Mouse (Mus musculus): ENCODE data around the gene Syde2. TPM values are rescaled to one million over a fixed set of nuclear protein-coding genes. Genes with fewer than 3 reads are reported as not detected.
A peak's percentile ranks its signal among the peaks of the same experiment; 100 is the strongest.

Syde2 gene
- polyA plus RNA-seq, 1 experiment: 3.8 TPM

- Histone ChIP-seq H3K27ac (ENCODE audit: insufficient read depth, low read depth, low read length) (no peak overlapping the region), H3K4me3 (ENCODE audit: low read depth, low read length) (no peak overlapping the region), H3K4me1 (ENCODE audit: control insufficient read depth, insufficient read depth, insufficient read length, low read length) (peaks cover 14% of the 10 kb centered on the region), H3K36me3 (ENCODE audit: control insufficient read depth, insufficient read depth, low read length) (no peaks in the 10 kb centered on the region), H3K27me3 (ENCODE audit: control insufficient read depth, insufficient read depth, low read length) (no peaks in the 10 kb centered on the region)
- WGBS: 89% methylated on average over 5 of the region's 5 CpGs
- no peak for TF ChIP-seq POLR2A (IDR thresholded peaks at IDR 0.05; ENCODE audit: low read depth, low read length)
- TF ChIP-seq CTCF (IDR thresholded peaks at IDR 0.05; ENCODE audit: extremely low read depth, insufficient read length, insufficient replicate concordance, low read depth, low read length): no peak
These were observed 20.9 kb upstream of the Syde2 start for GRCm38 (mm10) chr3:145966806-145967205.

DNA sequence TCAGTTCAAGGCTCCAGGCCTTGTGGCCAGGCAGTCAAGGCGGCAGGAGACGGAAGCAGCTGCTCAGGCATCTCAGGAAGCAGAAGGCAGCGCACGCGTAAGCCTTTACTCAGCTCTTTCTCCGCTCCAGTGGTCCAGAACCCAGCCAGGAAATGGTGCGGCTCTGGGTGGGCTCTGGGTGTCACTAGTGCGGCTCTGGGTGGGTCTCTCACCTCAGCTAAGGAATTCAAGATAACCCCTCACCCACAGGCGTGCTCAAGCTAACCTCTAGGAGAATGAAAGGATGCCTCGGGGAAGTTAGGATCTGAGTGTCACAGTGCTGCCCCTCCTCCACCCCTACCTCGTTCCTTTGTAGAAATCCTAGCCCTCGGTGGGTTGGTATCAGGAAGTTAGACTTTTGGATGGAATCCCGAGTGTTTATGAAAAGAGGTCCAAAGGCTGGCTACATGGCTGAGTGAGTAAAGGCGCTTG lies 18.6 kb upstream of the Syde2 start:
- Histone ChIP-seq H3K27ac (ENCODE audit: insufficient read depth, low read depth, low read length) (no peak overlapping the region), H3K36me3 (ENCODE audit: control insufficient read depth, insufficient read depth, low read length) (no peaks in the 10 kb centered on the region), H3K4me1 (ENCODE audit: control insufficient read depth, insufficient read depth, insufficient read length, low read length) (peaks cover 8% of the 10 kb centered on the region; the same call in 1 of the 2 replicates), H3K4me3 (ENCODE audit: low read depth, low read length) (no peak overlapping the region), H3K27me3 (ENCODE audit: control insufficient read depth, insufficient read depth, low read length) (no peaks in the 10 kb centered on the region)
- 53% methylated on average over 14 of the region's 14 CpGs for WGBS
- no peak for TF ChIP-seq CTCF (IDR thresholded peaks at IDR 0.05; ENCODE audit: extremely low read depth, insufficient read length, insufficient replicate concordance, low read depth, low read length)
- no peak for TF ChIP-seq POLR2A (IDR thresholded peaks at IDR 0.05; ENCODE audit: low read depth, low read length)

DNA sequence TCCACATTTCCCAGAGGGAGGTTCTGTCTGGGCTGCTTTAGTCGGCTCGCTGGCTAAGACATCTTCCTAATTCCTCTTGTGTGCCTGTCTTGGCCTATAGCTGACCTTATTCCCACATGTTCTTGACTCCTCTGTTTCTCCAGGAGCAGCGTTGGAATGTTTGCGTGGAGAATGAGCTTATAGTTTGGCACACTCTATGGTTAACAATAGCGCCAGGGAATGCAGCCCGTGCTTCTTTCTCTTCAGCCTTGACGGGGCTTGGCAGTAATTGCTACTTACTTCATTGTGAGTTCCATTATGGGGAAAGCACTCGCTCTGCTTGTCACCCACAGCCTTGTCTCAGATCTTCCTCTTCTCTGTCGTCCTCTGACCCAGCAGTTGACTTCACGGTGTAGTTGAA lies 16.2 kb upstream of the Syde2 start:
- Histone ChIP-seq H3K4me3 (ENCODE audit: low read depth, low read length) (no peak overlapping the region), H3K27ac (ENCODE audit: insufficient read depth, low read depth, low read length) (no peak overlapping the region), H3K4me1 (ENCODE audit: control insufficient read depth, insufficient read depth, insufficient read length, low read length) (no peaks in the 10 kb centered on the region), H3K36me3 (ENCODE audit: control insufficient read depth, insufficient read depth, low read length) (no peaks in the 10 kb centered on the region), H3K27me3 (ENCODE audit: control insufficient read depth, insufficient read depth, low read length) (no peaks in the 10 kb centered on the region)
- WGBS: 75% methylated on average over 10 of the region's 10 CpGs
- TF ChIP-seq CTCF (IDR thresholded peaks at IDR 0.05; ENCODE audit: extremely low read depth, insufficient read length, insufficient replicate concordance, low read depth, low read length) (no peak), POLR2A (IDR thresholded peaks at IDR 0.05; ENCODE audit: low read depth, low read length) (no peak)

DNA sequence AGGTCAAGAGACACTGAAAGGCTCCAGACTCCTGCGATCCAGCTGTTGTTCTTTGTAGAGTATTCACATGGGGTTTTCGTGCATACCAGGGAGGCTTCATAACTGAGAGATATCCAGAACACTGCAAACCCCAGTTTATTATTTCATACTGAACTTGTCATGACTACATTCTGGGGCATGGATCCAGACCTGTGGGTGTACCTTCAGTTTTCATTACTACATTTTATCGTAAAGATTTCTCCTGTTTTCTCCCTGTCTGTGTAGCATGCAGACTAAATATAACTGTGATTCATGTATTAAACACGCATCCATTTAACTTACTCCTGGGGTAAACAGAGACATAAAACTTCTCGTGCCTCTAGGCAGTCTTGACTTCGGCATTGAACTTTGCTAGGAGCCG lies 12.7 kb upstream of the Syde2 start:
- no peaks in the 10 kb centered on the region for H3K36me3 ChIP-seq (ENCODE audit: control insufficient read depth, insufficient read depth, low read length)
- H3K4me3 ChIP-seq (ENCODE audit: low read depth, low read length): no peak overlapping the region
- TF ChIP-seq CTCF (IDR thresholded peaks at IDR 0.05; ENCODE audit: extremely low read depth, insufficient read length, insufficient replicate concordance, low read depth, low read length): no peak
- TF ChIP-seq POLR2A (IDR thresholded peaks at IDR 0.05; ENCODE audit: low read depth, low read length): no peak
- no peaks in the 10 kb centered on the region for H3K4me1 ChIP-seq (ENCODE audit: control insufficient read depth, insufficient read depth, insufficient read length, low read length)
- no peaks in the 10 kb centered on the region for H3K27me3 ChIP-seq (ENCODE audit: control insufficient read depth, insufficient read depth, low read length)
- 91% methylated on average over 7 of the region's 7 CpGs for WGBS
- H3K27ac ChIP-seq (ENCODE audit: insufficient read depth, low read depth, low read length): no peak overlapping the region

DNA sequence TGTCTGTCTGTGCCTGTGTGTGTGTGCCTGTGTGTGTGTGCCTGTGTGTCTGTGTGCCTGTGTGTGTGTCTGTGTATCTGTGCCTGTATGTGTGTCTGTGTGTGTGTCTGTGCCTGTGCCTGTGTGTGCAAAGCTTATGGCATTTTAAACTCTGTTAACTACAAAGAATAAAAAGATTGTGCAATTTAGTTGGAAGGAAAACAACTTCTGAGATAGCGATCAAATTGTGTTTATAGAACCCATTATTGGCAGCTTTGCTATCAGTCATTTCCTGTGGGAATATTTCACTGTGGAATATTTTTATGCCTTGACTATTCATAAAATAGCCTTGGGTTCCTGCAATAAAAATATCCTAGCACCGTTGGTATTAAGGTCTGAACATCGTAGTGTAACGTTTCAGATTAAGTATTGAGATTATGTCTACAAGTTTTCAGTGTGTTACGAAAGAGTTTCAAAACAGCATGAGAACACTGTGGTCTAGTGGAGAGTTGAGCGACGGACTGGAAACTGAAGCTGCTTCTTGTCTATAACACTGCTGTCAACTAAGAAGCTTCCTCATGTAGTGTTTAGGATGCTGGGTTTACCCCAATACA lies 2.2 kb upstream of the Syde2 start:
- H3K4me1 ChIP-seq (ENCODE audit: control insufficient read depth, insufficient read depth, insufficient read length, low read length): peaks cover 8% of the 10 kb centered on the region; the same call in 1 of the 2 replicates
- no peaks in the 10 kb centered on the region for H3K36me3 ChIP-seq (ENCODE audit: control insufficient read depth, insufficient read depth, low read length)
- H3K27me3 ChIP-seq (ENCODE audit: control insufficient read depth, insufficient read depth, low read length): no peaks in the 10 kb centered on the region
- no peak overlapping the region for H3K4me3 ChIP-seq (ENCODE audit: low read depth, low read length)
- WGBS: 12% methylated on average over 7 of the region's 7 CpGs
- TF ChIP-seq POLR2A (IDR thresholded peaks at IDR 0.05; ENCODE audit: low read depth, low read length): no peak
- no peak for TF ChIP-seq CTCF (IDR thresholded peaks at IDR 0.05; ENCODE audit: extremely low read depth, insufficient read length, insufficient replicate concordance, low read depth, low read length)
- H3K27ac ChIP-seq (ENCODE audit: insufficient read depth, low read depth, low read length): no peak overlapping the region

DNA sequence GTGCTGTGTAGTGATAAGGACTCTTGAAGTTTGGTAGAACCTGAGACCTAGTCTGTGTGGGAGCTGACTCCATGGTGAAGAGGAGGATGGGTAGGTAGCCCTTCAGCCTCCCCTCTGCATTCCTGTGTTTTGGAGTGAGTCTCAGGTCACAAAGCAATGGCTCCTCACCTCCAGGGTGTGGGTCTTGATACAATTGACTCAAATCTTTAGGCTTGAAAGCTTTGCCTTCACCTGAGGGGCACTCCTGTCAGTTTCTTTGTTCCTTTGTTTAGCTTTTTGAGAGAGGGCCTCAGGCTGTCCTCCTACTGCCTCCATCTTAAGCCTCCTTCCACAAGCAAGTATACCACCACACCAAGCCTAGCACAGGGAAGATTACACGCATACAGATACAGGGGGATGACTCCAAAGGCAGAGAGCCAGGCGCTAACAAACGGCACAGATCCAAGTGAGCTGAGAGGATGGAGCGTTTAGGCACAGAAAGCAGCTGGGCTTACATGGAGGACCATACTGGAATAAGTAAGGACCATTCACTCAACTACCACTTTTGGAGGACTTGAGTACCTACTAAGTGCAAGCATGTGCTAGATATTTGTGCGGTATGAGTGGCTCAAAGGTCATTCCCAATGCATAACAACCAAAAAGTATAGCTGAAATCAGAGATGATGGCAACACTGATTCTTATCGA lies 1.2 kb upstream of the Syde2 start:
- Histone ChIP-seq H3K36me3 (ENCODE audit: control insufficient read depth, insufficient read depth, low read length) (no peaks in the 10 kb centered on the region), H3K27me3 (ENCODE audit: control insufficient read depth, insufficient read depth, low read length) (no peaks in the 10 kb centered on the region), H3K4me1 (ENCODE audit: control insufficient read depth, insufficient read depth, insufficient read length, low read length) (0 out of 2 replicates have a peak, but pooled peaks cover 2% of the 10 kb centered on the region), H3K27ac (ENCODE audit: insufficient read depth, low read depth, low read length) (no peak overlapping the region), H3K4me3 (ENCODE audit: low read depth, low read length) (no peak overlapping the region)
- 32% methylated on average over 6 of the region's 6 CpGs for WGBS
- no peak for TF ChIP-seq POLR2A (IDR thresholded peaks at IDR 0.05; ENCODE audit: low read depth, low read length)
- no peak for TF ChIP-seq CTCF (IDR thresholded peaks at IDR 0.05; ENCODE audit: extremely low read depth, insufficient read length, insufficient replicate concordance, low read depth, low read length)

DNA sequence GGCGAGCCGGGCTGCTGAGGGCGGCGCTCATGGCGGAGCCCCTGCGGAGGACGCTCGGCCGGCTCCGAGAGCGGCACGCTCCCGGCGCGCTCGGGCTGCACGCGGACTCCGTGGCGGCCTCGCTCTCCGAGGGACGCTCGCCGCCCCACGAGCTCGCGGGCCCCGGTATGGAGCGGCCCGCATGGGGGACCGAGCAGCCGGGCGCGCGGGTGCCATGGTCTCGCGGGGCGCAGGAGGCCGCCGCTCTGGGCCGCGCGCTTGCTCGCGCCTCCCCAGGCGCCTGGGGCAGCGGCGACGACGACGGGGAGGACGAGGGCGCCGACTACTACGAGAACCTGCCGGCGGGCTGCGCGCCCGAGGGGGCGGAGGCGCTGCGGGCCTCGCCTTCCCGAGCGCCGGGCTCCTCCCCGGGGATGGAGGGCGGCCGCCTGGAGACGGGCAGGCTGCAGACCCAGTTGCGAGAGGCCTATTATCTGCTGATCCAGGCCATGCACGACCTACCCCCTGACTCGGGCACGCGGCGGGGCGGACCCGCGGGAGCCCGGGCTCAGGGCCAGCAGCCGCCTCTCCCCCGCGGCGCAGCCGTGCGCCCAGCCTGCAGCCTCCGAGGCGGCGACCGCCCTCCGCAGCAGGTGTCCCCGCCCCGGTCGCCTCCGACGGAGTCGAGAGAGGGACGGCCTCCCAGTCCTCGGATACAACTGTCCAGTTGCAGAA lies 457 bp downstream of the Syde2 start:
- under 1% methylated on average over 98 of the region's 101 CpGs for WGBS
- Histone ChIP-seq H3K36me3 (ENCODE audit: control insufficient read depth, insufficient read depth, low read length) (no peaks in the 10 kb centered on the region), H3K27ac (ENCODE audit: insufficient read depth, low read depth, low read length) (peak overlapping the region; percentile 89), H3K4me3 (ENCODE audit: low read depth, low read length) (peak overlapping the region; percentile 79), H3K27me3 (ENCODE audit: control insufficient read depth, insufficient read depth, low read length) (no peaks in the 10 kb centered on the region), H3K4me1 (ENCODE audit: control insufficient read depth, insufficient read depth, insufficient read length, low read length) (peaks cover 7% of the 10 kb centered on the region; the same call in 1 of the 2 replicates)
- TF ChIP-seq POLR2A (IDR thresholded peaks at IDR 0.05; ENCODE audit: low read depth, low read length): no peak; the same call in 1 of the 2 replicates
- TF ChIP-seq CTCF (IDR thresholded peaks at IDR 0.05; ENCODE audit: extremely low read depth, insufficient read length, insufficient replicate concordance, low read depth, low read length): no peak

Data from small intestine, adult 2 months (tissue).